Mouse (Mus musculus) intestine, embryonic 15.5 days (tissue): ENCODE data around the gene Unc13c. TPM values are rescaled to one million over a fixed set of nuclear protein-coding genes. Genes with fewer than 3 reads are reported as not detected.

Source experiments
- ATAC-seq: fragments of 200-750 bp; cut with Nextera tagmentation; 2 replicates; pipeline ENCODE4 v1.8.0; 2017; ENCODE audit warnings: moderate TSS enrichment, moderate library complexity
- H3K27ac ChIP-seq: fragments of 300-500 bp; sonication (generic); 2 replicates; pipeline ENCODE4 v1.5.1; 2015; ENCODE audit warnings: mild to moderate bottlenecking, inconsistent platforms
- H3K27me3 ChIP-seq: fragments of 300-500 bp; sonication (generic); replicated peaks from 2 replicates; pipeline ENCODE4 v1.6.1; 2015; ENCODE audit warnings: inconsistent platforms
- H3K36me3 ChIP-seq: fragments of 300-500 bp; sonication (generic); 2 replicates; pipeline ENCODE4 v1.6.1; 2015; ENCODE audit warnings: inconsistent platforms
- H3K4me1 ChIP-seq: fragments of 300-500 bp; sonication (generic); replicated peaks from 2 replicates; pipeline ENCODE4 v1.6.1; 2015; ENCODE audit warnings: inconsistent platforms
- H3K4me2 ChIP-seq: fragments of 300-500 bp; sonication (generic); replicated peaks from 2 replicates; pipeline ENCODE4 v1.6.1; 2015; ENCODE audit warnings: mild to moderate bottlenecking, inconsistent platforms
- H3K4me3 ChIP-seq: fragments of 300-500 bp; sonication (generic); replicated peaks from 2 replicates; pipeline ENCODE4 v1.5.1; 2015; ENCODE audit warnings: inconsistent platforms
- H3K9ac ChIP-seq: fragments of 300-500 bp; sonication (generic); 2 replicates; pipeline ENCODE4 v1.6.1; 2015; ENCODE audit warnings: inconsistent platforms
- H3K9me3 ChIP-seq: fragments of 300-500 bp; sonication (generic); 2 replicates; pipeline ENCODE4 v1.6.1; 2016; ENCODE audit warnings: inconsistent platforms
- WGBS: fragments of 180-500 bp; shearing (Covaris S2); methylation state at CpG from one replicate; pipeline ENCODE4 v1.1.7; 2015; 5-methylcytosine and 5-hydroxymethylcytosine counted together
- polyA plus RNA-seq: library from polyadenylated mRNA; unstranded; fragments of >200 nt; fragmentation: Nextera tagmentation; extraction: Ambion mirVana; gene quantifications from 2 replicates; pipeline ENCODE4 v1.2.1, GENCODE M21; 2015

The Unc13c gene
- polyA plus RNA-seq, 1 experiment from 2014 or later: 0.16 TPM

DNA sequence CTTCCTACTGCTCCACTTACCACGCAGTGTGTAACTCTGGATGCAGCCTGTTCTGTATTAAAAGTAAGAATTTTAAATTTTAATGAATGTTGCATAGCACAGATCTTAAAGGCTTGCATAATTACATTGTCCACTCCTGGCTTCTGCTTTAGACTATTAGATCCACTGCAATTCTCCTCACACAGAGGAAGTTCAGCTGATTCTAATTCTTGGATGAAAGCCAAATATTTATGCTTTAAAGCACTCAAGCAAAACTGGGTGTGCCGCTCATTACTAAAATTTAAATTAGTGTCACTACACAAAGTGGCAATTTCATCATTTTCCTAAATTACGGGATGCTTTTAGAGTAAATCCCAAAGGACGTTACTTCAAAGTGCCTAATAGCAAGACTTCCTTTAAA lies 17.2 kb downstream of the Unc13c start:
- Histone ChIP-seq H3K4me3 (no peak overlapping the region), H3K27me3 (no peaks in the 10 kb centered on the region), H3K4me2 (no peak overlapping the region), H3K9ac (no peak overlapping the region), H3K27ac (no peak overlapping the region), H3K36me3 (no peaks in the 10 kb centered on the region), H3K4me1 (no peaks in the 10 kb centered on the region), H3K9me3 (no peaks in the 10 kb centered on the region)
- no peak for ATAC-seq
- 74% methylated on average over 4 of the region's 4 CpGs for WGBS

DNA sequence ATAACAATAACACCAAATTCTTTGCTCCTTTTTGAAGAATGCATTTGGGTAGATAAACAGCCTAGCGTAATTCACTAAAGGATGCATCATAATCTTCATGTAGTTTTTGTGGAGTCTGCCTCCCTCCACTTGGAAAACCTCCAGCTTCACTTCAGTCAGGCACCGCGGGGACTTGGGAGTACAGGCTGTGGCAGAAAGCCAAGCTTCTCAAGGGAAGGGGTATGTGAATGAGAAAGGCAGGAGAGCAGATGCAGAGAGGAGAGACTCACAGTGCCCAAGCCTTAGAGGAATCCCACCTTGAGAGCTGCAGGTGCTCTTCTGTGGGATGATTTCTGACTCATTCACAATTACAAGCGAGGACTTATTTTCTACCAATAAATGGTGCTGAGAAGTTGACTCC lies 33.9 kb downstream of the Unc13c start:
- ATAC-seq: no peak
- 51% methylated on average over 4 of the region's 4 CpGs for WGBS
- no peak overlapping the region for H3K4me2 ChIP-seq

DNA sequence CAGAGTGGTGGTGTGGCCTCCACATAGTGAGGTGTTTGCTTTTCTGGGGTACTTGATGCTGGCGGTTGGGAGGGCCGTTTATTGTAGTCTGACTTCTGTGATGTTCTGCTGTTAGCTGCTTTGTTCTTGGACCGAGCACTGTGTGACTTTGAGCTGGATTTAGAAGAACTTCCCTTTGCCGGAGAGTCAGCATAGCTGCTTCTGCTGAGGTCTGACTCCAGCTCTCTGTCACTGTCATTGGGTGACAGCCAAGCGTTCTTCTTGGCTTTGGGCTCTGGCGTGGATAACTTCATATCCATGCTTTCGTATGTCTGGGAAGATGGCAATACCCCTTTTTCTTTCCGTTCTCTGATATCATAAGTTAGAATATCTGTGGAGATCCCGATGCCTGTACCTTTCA lies 36.8 kb downstream of the Unc13c start:
- Histone ChIP-seq H3K36me3 (no peaks in the 10 kb centered on the region), H3K9ac (no peak overlapping the region), H3K4me3 (no peak overlapping the region), H3K27me3 (no peaks in the 10 kb centered on the region), H3K27ac (no peak overlapping the region), H3K9me3 (no peaks in the 10 kb centered on the region), H3K4me1 (no peaks in the 10 kb centered on the region), H3K4me2 (no peak overlapping the region)
- WGBS: 90% methylated on average over 9 of the region's 9 CpGs
- no peak for ATAC-seq

More for the DNA sequence above, 33.9 kb downstream of the Unc13c start:
- Histone ChIP-seq H3K4me3 (no peak overlapping the region), H3K9ac (no peak overlapping the region), H3K9me3 (no peaks in the 10 kb centered on the region), H3K27ac (no peak overlapping the region), H3K4me1 (no peaks in the 10 kb centered on the region), H3K36me3 (no peaks in the 10 kb centered on the region), H3K27me3 (no peaks in the 10 kb centered on the region)

DNA sequence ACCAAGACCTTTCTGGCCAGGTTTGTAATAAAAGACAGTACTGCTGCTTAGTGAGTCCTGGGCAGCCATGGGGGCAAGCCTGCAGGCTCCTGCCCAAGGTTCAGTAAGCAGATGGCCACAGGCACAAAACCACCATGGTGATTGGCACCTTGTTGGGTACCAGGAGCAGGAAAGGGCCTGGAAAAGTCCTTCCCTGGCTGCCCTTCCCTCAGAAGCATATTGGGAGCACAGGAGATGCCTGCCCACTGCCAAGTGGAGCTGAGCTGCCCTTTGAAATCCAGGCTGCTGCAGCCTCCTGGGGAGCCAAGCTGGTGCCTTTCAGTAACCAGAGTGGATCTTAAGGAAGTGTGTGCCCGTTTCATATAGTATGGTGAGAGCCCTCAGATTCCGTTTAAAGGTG lies 41.5 kb downstream of the Unc13c start:
- Histone ChIP-seq H3K4me3 (no peak overlapping the region), H3K4me1 (no peaks in the 10 kb centered on the region), H3K4me2 (no peak overlapping the region), H3K27ac (no peak overlapping the region), H3K36me3 (no peaks in the 10 kb centered on the region), H3K9me3 (no peaks in the 10 kb centered on the region), H3K9ac (no peak overlapping the region), H3K27me3 (no peaks in the 10 kb centered on the region)
- no peak for ATAC-seq
- 71% methylated on average over 2 of the region's 2 CpGs for WGBS

DNA sequence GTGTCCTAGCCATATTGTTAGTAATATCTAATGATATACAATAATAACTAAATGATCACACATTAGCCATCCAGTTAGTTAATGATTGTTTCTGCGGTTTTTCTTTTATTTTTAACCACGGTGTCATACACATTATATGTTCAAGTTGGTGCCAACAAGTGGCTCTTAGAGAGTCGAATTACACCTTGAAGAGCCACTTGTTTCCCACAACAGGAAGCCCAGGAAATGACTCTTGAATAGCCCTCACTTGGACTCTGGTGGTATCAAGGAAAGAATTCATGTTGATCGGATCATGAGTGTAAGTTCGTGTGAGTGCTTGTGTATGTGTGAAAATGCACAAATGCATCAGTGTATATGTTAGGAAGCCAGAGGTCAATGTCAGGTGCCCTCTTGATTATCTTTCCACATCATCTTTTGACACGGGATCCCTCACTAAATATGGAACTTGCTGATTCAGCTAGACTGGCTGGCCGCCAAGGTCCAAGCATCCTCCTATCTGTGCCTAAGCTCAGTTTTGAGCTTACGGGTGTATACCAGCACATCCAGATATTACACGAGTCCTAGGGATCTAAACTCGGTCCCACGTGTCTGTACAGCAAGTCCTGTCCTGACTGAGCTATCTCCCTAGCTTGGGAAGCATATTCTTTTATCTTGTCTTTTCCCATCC lies 46.2 kb downstream of the Unc13c start:
- no peak overlapping the region for H3K27ac ChIP-seq
- WGBS: 79% methylated on average over 11 of the region's 11 CpGs
- no peaks in the 10 kb centered on the region for H3K27me3 ChIP-seq
- no peak overlapping the region for H3K9ac ChIP-seq
- H3K4me3 ChIP-seq: no peak overlapping the region
- H3K4me1 ChIP-seq: no peaks in the 10 kb centered on the region
- ATAC-seq: no peak
- H3K36me3 ChIP-seq: no peaks in the 10 kb centered on the region
- H3K9me3 ChIP-seq: no peaks in the 10 kb centered on the region
- H3K4me2 ChIP-seq: no peak overlapping the region

DNA sequence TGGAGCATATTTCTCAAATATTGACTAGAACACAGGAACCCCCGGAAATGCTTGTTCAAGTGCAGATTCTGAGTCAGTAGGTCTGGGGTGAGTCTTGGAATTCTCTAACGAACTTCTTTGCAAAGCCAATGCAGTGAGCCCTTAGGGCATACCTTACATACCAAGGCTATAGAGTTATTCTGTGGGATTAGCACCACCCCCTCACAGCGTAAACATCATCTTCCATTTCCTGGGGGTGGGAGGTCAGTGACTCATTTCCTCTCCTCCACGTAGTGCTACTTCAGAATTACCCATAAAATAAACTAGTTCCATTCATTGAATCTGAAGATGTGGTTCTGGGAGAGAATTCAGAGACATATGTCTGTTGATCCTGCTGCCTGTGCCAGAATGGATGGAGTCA lies 62.8 kb downstream of the Unc13c start:
- no peak overlapping the region for H3K4me2 ChIP-seq
- 57% methylated on average over 4 of the region's 4 CpGs for WGBS
- H3K4me1 ChIP-seq: no peaks in the 10 kb centered on the region
- H3K9ac ChIP-seq: no peak overlapping the region
- no peaks in the 10 kb centered on the region for H3K27me3 ChIP-seq
- H3K9me3 ChIP-seq: no peaks in the 10 kb centered on the region
- no peak overlapping the region for H3K4me3 ChIP-seq
- H3K27ac ChIP-seq: no peak overlapping the region
- H3K36me3 ChIP-seq: no peaks in the 10 kb centered on the region
- no peak for ATAC-seq

DNA sequence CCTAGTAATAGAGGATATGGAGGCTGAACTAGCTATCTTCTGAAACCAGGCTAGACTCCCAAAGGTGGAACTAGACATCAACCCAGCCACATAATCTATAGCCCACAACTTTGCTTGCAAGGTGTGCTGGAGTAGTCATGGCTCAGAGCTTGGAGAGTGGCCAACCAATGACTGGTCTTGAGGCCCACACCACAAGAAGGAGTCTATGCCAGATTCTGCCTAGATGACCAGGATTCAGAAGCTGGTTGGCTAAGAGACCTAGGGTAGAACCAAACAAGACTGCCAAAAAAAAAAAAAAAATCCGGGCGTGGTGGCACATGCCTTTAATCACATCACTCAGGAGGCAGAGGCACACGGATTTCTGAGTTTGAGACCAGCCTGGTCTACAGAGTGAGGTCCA lies 70.2 kb downstream of the Unc13c start:
- Histone ChIP-seq H3K27me3 (no peaks in the 10 kb centered on the region), H3K36me3 (no peaks in the 10 kb centered on the region), H3K4me2 (no peak overlapping the region), H3K4me3 (no peak overlapping the region), H3K4me1 (no peaks in the 10 kb centered on the region), H3K9ac (no peak overlapping the region), H3K9me3 (no peaks in the 10 kb centered on the region), H3K27ac (no peak overlapping the region)
- WGBS: 83% methylated on average over 3 of the region's 3 CpGs
- no peak for ATAC-seq

DNA sequence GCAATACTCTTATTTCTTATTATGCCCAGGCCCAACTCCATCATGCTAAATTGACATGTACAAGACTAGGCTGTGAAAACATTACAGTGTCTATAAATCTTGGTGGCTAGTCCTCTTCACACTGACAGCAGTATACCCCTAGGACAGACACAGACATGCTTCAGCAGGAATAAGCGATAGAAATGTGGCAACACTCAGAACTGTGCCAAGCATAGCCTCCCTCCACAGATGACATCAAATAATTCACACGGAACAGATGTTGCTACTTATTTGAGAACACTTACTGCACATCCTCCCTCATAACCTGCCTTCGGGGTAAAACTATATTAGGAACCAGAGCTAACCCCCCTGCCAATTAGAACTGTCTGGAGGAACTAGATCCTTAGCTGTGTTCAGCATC lies 72.6 kb downstream of the Unc13c start:
- WGBS: 80% methylated on average over 3 of the region's 3 CpGs
- Histone ChIP-seq H3K36me3 (no peaks in the 10 kb centered on the region), H3K27ac (no peak overlapping the region), H3K4me1 (no peaks in the 10 kb centered on the region), H3K4me2 (no peak overlapping the region), H3K9me3 (no peaks in the 10 kb centered on the region), H3K4me3 (no peak overlapping the region), H3K9ac (no peak overlapping the region), H3K27me3 (no peaks in the 10 kb centered on the region)
- ATAC-seq: no peak

DNA sequence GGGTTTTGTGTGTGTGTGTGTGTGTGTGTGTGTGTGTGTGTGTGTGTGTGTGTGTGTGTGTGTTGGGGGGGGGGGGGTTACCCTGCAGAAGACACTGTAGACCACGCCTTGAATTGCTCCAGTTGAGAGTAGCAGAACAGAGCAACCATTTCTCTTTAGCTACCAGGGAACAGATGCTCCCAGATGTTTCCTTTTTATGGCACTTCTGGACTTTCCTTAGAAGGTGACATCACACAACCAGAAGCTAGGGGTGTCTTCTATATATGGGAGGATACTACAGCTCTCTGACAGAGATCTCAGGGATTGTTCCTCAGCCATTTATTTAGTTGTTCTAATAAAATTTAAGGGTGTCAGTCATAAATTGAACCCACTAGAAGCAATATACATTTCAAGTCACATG lies 85.2 kb downstream of the Unc13c start:
- H3K27ac ChIP-seq: no peak overlapping the region
- no peak overlapping the region for H3K9ac ChIP-seq
- no peaks in the 10 kb centered on the region for H3K4me1 ChIP-seq
- H3K9me3 ChIP-seq: no peaks in the 10 kb centered on the region
- no peak overlapping the region for H3K4me2 ChIP-seq
- no peak overlapping the region for H3K4me3 ChIP-seq
- no peaks in the 10 kb centered on the region for H3K27me3 ChIP-seq
- ATAC-seq: no peak
- WGBS: 56% methylated on average over 1 of the region's 1 CpGs
- H3K36me3 ChIP-seq: no peaks in the 10 kb centered on the region

DNA sequence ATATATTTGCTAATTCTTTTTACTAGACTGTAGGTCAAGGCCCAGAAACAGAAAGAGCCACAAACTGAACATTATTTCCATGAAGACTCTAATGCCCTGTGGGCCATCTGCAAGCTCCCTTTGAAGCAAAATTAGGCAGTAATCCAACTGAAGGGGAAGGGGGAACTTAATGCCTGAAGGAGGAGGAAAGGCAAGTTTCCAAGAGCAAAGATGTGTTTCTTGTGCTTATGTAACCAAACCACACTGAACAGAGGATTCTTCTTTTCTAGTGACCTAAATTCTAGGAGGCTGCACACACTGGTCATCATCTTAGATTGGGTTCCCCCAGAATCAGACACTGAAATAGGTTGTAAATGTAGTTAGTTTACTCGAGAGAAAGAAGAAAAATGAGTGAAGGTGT lies 85.6 kb downstream of the Unc13c start:
- H3K4me1 ChIP-seq: no peaks in the 10 kb centered on the region
- H3K27ac ChIP-seq: no peak overlapping the region
- no peak overlapping the region for H3K4me3 ChIP-seq
- no peaks in the 10 kb centered on the region for H3K36me3 ChIP-seq
- WGBS: 63% methylated on average over 1 of the region's 1 CpGs
- H3K9me3 ChIP-seq: no peaks in the 10 kb centered on the region
- no peak for ATAC-seq
- no peak overlapping the region for H3K4me2 ChIP-seq
- no peak overlapping the region for H3K9ac ChIP-seq
- no peaks in the 10 kb centered on the region for H3K27me3 ChIP-seq

DNA sequence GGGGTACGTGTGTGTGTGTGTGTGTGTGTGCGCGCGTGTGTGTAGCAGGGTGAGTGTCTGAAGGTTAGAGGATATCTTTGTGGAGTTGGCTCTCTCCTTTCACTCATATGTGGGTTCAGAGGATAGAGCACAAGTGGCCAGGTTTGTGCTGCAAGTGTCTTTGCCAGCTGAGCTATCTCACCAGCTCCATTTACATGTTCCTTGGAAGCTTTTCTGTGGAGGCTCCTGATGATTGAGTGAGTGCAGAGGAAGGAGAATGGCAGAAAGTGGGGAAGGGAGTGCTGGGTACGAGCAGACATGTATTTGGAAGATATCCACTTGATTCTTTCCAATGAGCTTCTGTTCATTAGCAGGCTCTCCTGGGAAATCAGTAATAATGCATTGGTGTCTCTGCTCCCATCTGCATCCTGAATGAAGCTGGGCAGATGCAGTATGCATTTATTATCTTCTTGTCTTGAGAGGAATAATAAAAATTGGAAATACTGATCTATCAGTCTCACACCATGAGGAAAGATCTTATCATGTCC lies 86.3 kb downstream of the Unc13c start:
- ATAC-seq: no peak
- H3K9ac ChIP-seq: no peak overlapping the region
- WGBS: 81% methylated on average over 5 of the region's 5 CpGs
- no peak overlapping the region for H3K4me2 ChIP-seq
- no peaks in the 10 kb centered on the region for H3K4me1 ChIP-seq
- H3K4me3 ChIP-seq: no peak overlapping the region
- H3K36me3 ChIP-seq: no peaks in the 10 kb centered on the region
- H3K9me3 ChIP-seq: no peaks in the 10 kb centered on the region
- H3K27me3 ChIP-seq: no peaks in the 10 kb centered on the region
- no peak overlapping the region for H3K27ac ChIP-seq

DNA sequence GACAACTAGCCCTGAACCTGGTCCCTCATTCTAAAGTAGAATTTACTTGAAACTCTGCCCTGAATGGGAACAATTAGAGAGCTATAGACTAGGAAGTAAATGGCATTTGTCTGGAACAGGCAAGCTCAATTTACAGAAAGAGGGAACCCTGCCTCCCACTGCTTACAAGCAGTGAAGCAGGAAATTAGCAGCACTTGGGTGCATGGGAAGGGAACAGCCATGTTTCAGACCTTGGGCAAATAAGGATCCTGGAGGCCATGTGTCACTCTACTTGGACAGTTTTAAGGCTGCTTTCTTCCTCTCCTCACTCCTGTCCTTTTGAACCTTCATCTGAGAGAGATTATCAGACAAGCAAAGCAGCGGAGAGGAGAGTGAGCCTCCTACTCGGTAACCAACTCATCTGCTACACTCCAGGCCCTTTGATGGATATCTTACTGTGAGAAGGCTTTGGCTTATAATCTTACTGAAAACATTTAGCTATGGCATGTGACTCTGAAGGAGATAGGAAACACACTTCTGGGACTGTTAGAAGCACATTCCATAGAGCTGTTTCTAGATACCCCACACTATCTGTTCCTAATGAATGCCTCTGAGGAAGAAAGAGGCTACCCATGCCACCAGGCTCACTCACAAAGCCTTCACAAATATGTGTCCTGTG lies 101.2 kb downstream of the Unc13c start:
- Histone ChIP-seq H3K27ac (no peak overlapping the region), H3K36me3 (no peaks in the 10 kb centered on the region)
- no peak for ATAC-seq

DNA sequence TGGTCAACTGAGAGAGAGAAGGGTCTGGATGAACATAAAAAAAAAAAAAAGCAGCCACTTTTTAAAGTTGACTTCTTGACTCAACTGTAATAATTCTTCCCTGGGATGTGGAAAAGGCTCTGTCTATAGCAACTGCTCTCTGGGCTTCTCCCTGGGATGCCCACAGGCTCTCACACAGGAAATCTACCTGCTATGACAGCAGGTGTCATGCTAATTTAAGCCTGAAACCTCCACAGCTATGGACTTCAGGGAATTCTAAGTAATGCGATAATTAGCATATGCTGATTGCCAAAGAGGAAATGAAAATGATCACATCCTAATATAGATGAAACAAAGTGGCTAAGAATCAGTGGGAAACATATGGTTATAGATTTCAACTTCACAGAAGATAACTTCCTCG lies 102.1 kb downstream of the Unc13c start:
- Histone ChIP-seq H3K9me3 (no peaks in the 10 kb centered on the region), H3K4me3 (no peak overlapping the region), H3K4me2 (no peak overlapping the region), H3K4me1 (no peaks in the 10 kb centered on the region), H3K27me3 (no peaks in the 10 kb centered on the region), H3K27ac (no peak overlapping the region), H3K36me3 (no peaks in the 10 kb centered on the region), H3K9ac (no peak overlapping the region)
- WGBS: 86% methylated on average over 2 of the region's 2 CpGs
- no peak for ATAC-seq

More for the DNA sequence above, 101.2 kb downstream of the Unc13c start:
- Histone ChIP-seq H3K4me2 (no peak overlapping the region), H3K9ac (no peak overlapping the region), H3K27me3 (no peaks in the 10 kb centered on the region), H3K9me3 (no peaks in the 10 kb centered on the region), H3K4me3 (no peak overlapping the region), H3K4me1 (no peaks in the 10 kb centered on the region)
- 36% methylated on average over 2 of the region's 2 CpGs for WGBS
